Mouse (Mus musculus): ENCODE measurements around the gene Map2k6. TPM values are rescaled to one million over a fixed set of nuclear protein-coding genes. Genes with fewer than 3 reads are reported as not detected.

Map2k6 gene
- polyA plus RNA-seq, 1 experiment, result 2.9 TPM

DNA sequence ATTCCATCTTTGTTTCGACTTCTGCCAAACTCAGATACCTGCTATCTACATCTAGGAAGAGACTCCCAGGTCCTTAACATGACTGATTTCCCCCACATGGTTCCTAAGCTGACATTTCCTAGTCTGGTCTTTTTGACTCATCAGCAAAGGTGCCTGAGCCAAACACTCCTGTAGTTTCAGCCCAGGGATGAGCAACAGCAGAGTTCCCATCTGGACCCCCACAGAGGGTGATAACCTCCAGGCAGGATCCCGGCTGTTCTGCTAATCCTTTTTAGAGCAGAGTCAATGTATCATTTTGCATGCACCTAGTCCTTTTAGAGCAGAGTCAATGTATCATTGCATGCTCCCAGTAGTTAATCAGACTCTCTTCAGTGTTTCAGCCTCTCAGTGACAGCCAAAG, 82.5 kb downstream of the Map2k6 start:
- no peak overlapping the region for H3K4me3 ChIP-seq
- no peaks in the 10 kb centered on the region for H3K27me3 ChIP-seq (ENCODE audit: control insufficient read depth, insufficient read depth, insufficient read length)
- TF ChIP-seq REST (IDR thresholded peaks at IDR 0.05; ENCODE audit: insufficient read depth, insufficient read length), result no peak
- TF ChIP-seq POLR2A (IDR thresholded peaks at IDR 0.05; ENCODE audit: insufficient read length, low read depth), result no peak
- H3K79me2 ChIP-seq (ENCODE audit: control insufficient read depth, insufficient read depth), result no peaks in the 10 kb centered on the region
- no peak overlapping the region for H3ac ChIP-seq (ENCODE audit: control insufficient read depth, insufficient read length)
- no peak overlapping the region for H3K4me2 ChIP-seq (ENCODE audit: low read depth)
- no peaks in the 10 kb centered on the region for H3K36me3 ChIP-seq (ENCODE audit: control insufficient read depth, insufficient read depth)

GRCm38 (mm10) chr11:110482176-110482575, 83.3 kb downstream of the Map2k6 start:
- Histone ChIP-seq H3ac (ENCODE audit: control insufficient read depth, insufficient read length) (no peak overlapping the region), H3K79me2 (ENCODE audit: control insufficient read depth, insufficient read depth) (no peaks in the 10 kb centered on the region), H3K36me3 (ENCODE audit: control insufficient read depth, insufficient read depth) (no peaks in the 10 kb centered on the region), H3K4me3 (no peak overlapping the region), H3K27me3 (ENCODE audit: control insufficient read depth, insufficient read depth, insufficient read length) (no peaks in the 10 kb centered on the region), H3K4me2 (ENCODE audit: low read depth) (no peak overlapping the region)
- TF ChIP-seq E2F4 (IDR thresholded peaks at IDR 0.05; ENCODE audit: insufficient read depth) (no peak), MYOG (IDR thresholded peaks at IDR 0.05; ENCODE audit: control insufficient read depth in 1 of 3, insufficient read depth in 1 of 3, insufficient read length in 2 of 3, low read depth in 2 of 3) (no peak), CEBPB (IDR thresholded peaks at IDR 0.05; ENCODE audit: insufficient read depth, poor library complexity, severe bottlenecking) (no peak), REST (IDR thresholded peaks at IDR 0.05; ENCODE audit: insufficient read depth, insufficient read length) (no peak)

DNA sequence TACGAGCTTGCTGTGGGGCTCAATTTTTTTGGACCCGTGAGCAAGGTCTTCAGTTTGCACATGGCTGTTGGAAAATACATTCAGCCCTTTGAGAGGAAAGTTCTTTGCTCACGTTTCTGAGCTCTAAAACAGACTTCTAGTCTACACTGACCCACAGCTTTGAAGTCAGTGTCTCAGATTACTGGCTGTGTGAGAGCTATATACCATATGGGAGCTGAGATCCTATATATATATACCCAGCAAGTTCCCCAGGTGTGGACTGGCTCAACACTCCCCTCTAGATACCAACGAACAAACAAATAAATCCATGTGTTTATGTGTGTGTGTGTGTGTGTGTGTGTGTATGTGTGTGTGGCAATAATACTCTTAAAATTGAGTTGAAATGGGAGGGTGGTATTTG, 83.7 kb downstream of the Map2k6 start:
- H3K79me2 ChIP-seq (ENCODE audit: control insufficient read depth, insufficient read depth), result no peaks in the 10 kb centered on the region
- no peaks in the 10 kb centered on the region for H3K36me3 ChIP-seq (ENCODE audit: control insufficient read depth, insufficient read depth)
- H3K4me2 ChIP-seq (ENCODE audit: low read depth), result no peak overlapping the region
- no peaks in the 10 kb centered on the region for H3K27me3 ChIP-seq (ENCODE audit: control insufficient read depth, insufficient read depth, insufficient read length)
- no peak overlapping the region for H3K4me3 ChIP-seq
- no peak overlapping the region for H3ac ChIP-seq (ENCODE audit: control insufficient read depth, insufficient read length)
- no peak for TF ChIP-seq MYOD1 (IDR thresholded peaks at IDR 0.05; ENCODE audit: control insufficient read depth in 1 of 3, insufficient read length in 2 of 3, low read depth in 2 of 3)
- no peak for TF ChIP-seq POLR2AphosphoS2 (IDR thresholded peaks at IDR 0.05; ENCODE audit: insufficient read length, low read depth)
- TF ChIP-seq POLR2A (IDR thresholded peaks at IDR 0.05; ENCODE audit: insufficient read length, low read depth), result no peak
- no peak for TF ChIP-seq MAX (IDR thresholded peaks at IDR 0.05; ENCODE audit: low read depth)
- TF ChIP-seq TCF3 (IDR thresholded peaks at IDR 0.05; ENCODE audit: insufficient read length, low read depth), result no peak
- no peak for TF ChIP-seq USF1 (IDR thresholded peaks at IDR 0.05; ENCODE audit: low read depth)
- TF ChIP-seq REST (IDR thresholded peaks at IDR 0.05; ENCODE audit: insufficient read depth, insufficient read length), result no peak
- TF ChIP-seq E2F4 (IDR thresholded peaks at IDR 0.05; ENCODE audit: insufficient read depth), result no peak

- Histone ChIP-seq H3K27me3 (ENCODE audit: control insufficient read depth, insufficient read depth, insufficient read length) (no peaks in the 10 kb centered on the region), H3K79me2 (ENCODE audit: control insufficient read depth, insufficient read depth) (no peaks in the 10 kb centered on the region), H3K4me3 (no peak overlapping the region), H3K36me3 (ENCODE audit: control insufficient read depth, insufficient read depth) (no peaks in the 10 kb centered on the region), H3ac (ENCODE audit: control insufficient read depth, insufficient read length) (no peak overlapping the region), H3K4me2 (ENCODE audit: low read depth) (no peak overlapping the region)
- TF ChIP-seq E2F4 (IDR thresholded peaks at IDR 0.05; ENCODE audit: insufficient read depth) (no peak), TCF3 (IDR thresholded peaks at IDR 0.05; ENCODE audit: insufficient read length, low read depth) (no peak), POLR2AphosphoS2 (IDR thresholded peaks at IDR 0.05; ENCODE audit: insufficient read length, low read depth) (no peak), USF1 (IDR thresholded peaks at IDR 0.05; ENCODE audit: low read depth) (no peak), CEBPB (IDR thresholded peaks at IDR 0.05; ENCODE audit: insufficient read depth, poor library complexity, severe bottlenecking) (no peak)
These were observed 84.2 kb downstream of the Map2k6 start for GRCm38 (mm10) chr11:110483165-110483564.

DNA sequence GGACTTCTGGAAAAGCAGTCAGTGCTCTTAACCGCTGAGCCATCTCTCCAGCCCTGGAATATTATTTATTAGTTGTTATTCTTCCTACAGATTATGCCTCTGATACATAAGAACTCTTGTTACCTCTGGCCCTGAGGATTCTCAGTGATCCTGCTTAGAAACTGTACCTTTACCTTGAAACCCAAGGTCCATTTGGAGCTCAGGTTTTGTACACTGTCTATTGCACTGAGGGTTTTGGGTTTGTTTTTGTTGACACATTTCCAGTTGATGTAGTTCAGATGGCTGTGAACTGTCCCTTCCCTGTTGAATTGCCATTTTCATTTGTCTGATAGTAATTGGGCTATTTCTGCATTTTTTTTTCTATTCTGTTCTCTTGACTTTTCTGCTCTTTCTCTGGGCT, 85.5 kb downstream of the Map2k6 start:
- Histone ChIP-seq H3K4me2 (ENCODE audit: low read depth) (no peak overlapping the region), H3K36me3 (ENCODE audit: control insufficient read depth, insufficient read depth) (no peaks in the 10 kb centered on the region), H3K79me2 (ENCODE audit: control insufficient read depth, insufficient read depth) (no peaks in the 10 kb centered on the region), H3K4me3 (no peak overlapping the region), H3ac (ENCODE audit: control insufficient read depth, insufficient read length) (no peak overlapping the region), H3K27me3 (ENCODE audit: control insufficient read depth, insufficient read depth, insufficient read length) (no peaks in the 10 kb centered on the region)
- no peak for TF ChIP-seq MAX (IDR thresholded peaks at IDR 0.05; ENCODE audit: low read depth)
- no peak for TF ChIP-seq MYOD1 (IDR thresholded peaks at IDR 0.05; ENCODE audit: control insufficient read depth in 1 of 3, insufficient read length in 2 of 3, low read depth in 2 of 3)
- TF ChIP-seq CEBPB (IDR thresholded peaks at IDR 0.05; ENCODE audit: insufficient read depth, poor library complexity, severe bottlenecking), result no peak
- no peak for TF ChIP-seq TCF3 (IDR thresholded peaks at IDR 0.05; ENCODE audit: insufficient read length, low read depth)
- no peak for TF ChIP-seq SRF (IDR thresholded peaks at IDR 0.05; ENCODE audit: control insufficient read depth, insufficient read length, low read depth)
- no peak for TF ChIP-seq TCF12 (IDR thresholded peaks at IDR 0.05; ENCODE audit: insufficient read depth, poor library complexity, severe bottlenecking)
- TF ChIP-seq POLR2AphosphoS2 (IDR thresholded peaks at IDR 0.05; ENCODE audit: insufficient read length, low read depth), result no peak
- no peak for TF ChIP-seq USF1 (IDR thresholded peaks at IDR 0.05; ENCODE audit: low read depth)
- TF ChIP-seq POLR2A (IDR thresholded peaks at IDR 0.05; ENCODE audit: insufficient read length, low read depth), result no peak
- no peak for TF ChIP-seq REST (IDR thresholded peaks at IDR 0.05; ENCODE audit: insufficient read depth, insufficient read length)
- no peak for TF ChIP-seq E2F4 (IDR thresholded peaks at IDR 0.05; ENCODE audit: insufficient read depth)
- no peak for TF ChIP-seq MYOG (IDR thresholded peaks at IDR 0.05; ENCODE audit: control insufficient read depth in 1 of 3, insufficient read depth in 1 of 3, insufficient read length in 2 of 3, low read depth in 2 of 3)

DNA sequence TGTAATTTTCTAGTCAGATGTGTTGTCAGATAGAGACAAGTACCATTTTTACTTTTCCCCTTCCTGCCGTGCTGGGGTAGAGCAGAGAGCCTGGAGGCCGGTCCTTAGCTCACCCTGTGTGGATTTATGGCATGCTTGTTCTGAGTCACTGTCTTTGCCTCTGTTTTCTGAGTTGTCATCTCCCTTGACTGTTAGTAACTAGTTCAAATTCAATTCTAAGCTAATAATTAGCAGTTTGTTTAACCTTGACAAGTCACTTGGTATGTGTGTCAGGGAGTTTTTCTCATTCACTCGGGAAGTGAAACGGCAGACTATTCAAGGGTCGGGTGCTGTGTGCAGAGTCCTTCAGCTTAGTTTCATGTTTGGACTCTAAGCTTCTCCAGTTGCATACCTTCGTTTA, 86.2 kb downstream of the Map2k6 start:
- H3K27me3 ChIP-seq (ENCODE audit: control insufficient read depth, insufficient read depth, insufficient read length), result no peaks in the 10 kb centered on the region
- H3K36me3 ChIP-seq (ENCODE audit: control insufficient read depth, insufficient read depth), result no peaks in the 10 kb centered on the region
- H3K4me3 ChIP-seq, result no peak overlapping the region
- H3K79me2 ChIP-seq (ENCODE audit: control insufficient read depth, insufficient read depth), result no peaks in the 10 kb centered on the region
- no peak overlapping the region for H3ac ChIP-seq (ENCODE audit: control insufficient read depth, insufficient read length)
- no peak overlapping the region for H3K4me2 ChIP-seq (ENCODE audit: low read depth)
- TF ChIP-seq POLR2A (IDR thresholded peaks at IDR 0.05; ENCODE audit: insufficient read length, low read depth) (no peak), POLR2AphosphoS2 (IDR thresholded peaks at IDR 0.05; ENCODE audit: insufficient read length, low read depth) (no peak), MYOD1 (IDR thresholded peaks at IDR 0.05; ENCODE audit: control insufficient read depth in 1 of 3, insufficient read length in 2 of 3, low read depth in 2 of 3) (no peak), TCF12 (IDR thresholded peaks at IDR 0.05; ENCODE audit: insufficient read depth, poor library complexity, severe bottlenecking) (no peak)
